Mouse (Mus musculus) spleen, adult 2 months (tissue): ENCODE measurements around the gene Grm1.

Source experiments
- CTCF ChIP-seq: fragments of 200-500 bp; IDR thresholded peaks from 2 replicates; pipeline ENCODE4 v1.5.1; 2011; ENCODE audit warnings: mild to moderate bottlenecking, inconsistent platforms; ENCODE audit not compliant: insufficient read depth, insufficient read length, insufficient replicate concordance; ENCODE audit errors: extremely low read depth
- POLR2A ChIP-seq: fragments of 200-500 bp; IDR thresholded peaks from 2 replicates; pipeline ENCODE4 v1.6.1; 2011; ENCODE audit warnings: low read depth, low read length, inconsistent platforms

GRCm38 (mm10) chr10:11025764-11026518 lies 56.2 kb downstream of the Grm1 start:
- no peak for TF ChIP-seq CTCF
- TF ChIP-seq POLR2A, result no peak
